Mouse (Mus musculus) heart, adult 2 months (tissue): ENCODE results near the gene Ascl4. TPM values are rescaled to one million over a fixed set of nuclear protein-coding genes. Genes with fewer than 3 reads are reported as not detected.

ENCODE experiments used
- DNase-seq, 2 experiments: peaks; one replicate each; pipeline ENCODE4 v3.0.0; 2021
- H3K27ac ChIP-seq: fragments of 200-600 bp; 2 replicates; pipeline ENCODE4 v1.8.1; 2022
- H3K27me3 ChIP-seq: fragments of 200-500 bp; 2 replicates; pipeline ENCODE4 v1.6.1; 2012; ENCODE audit warnings: mild to moderate bottlenecking, low read length, inconsistent platforms, mixed read lengths; ENCODE audit not compliant: control insufficient read depth, insufficient read depth
- H3K36me3 ChIP-seq: fragments of 200-500 bp; 2 replicates; pipeline ENCODE4 v1.6.1; 2012; ENCODE audit warnings: low read length, inconsistent platforms; ENCODE audit not compliant: control insufficient read depth, insufficient read depth
- H3K4me1 ChIP-seq: fragments of 200-500 bp; 2 replicates; pipeline ENCODE4 v1.6.1; 2011; ENCODE audit warnings: low read length; ENCODE audit not compliant: control insufficient read depth, insufficient read depth
- H3K4me3 ChIP-seq: fragments of 200-600 bp; 2 replicates; pipeline ENCODE4 v1.8.1; 2022
- H3K79me2 ChIP-seq: fragments of 200-500 bp; replicated peaks from 2 replicates; pipeline ENCODE4 v1.6.1; 2012; ENCODE audit warnings: mild to moderate bottlenecking, inconsistent platforms, low read length, moderate library complexity, mixed read lengths; ENCODE audit not compliant: control insufficient read depth, insufficient read depth
- H3K9ac ChIP-seq: fragments of 200-500 bp; 2 replicates; pipeline ENCODE4 v1.6.1; 2012; ENCODE audit warnings: low read depth, mild to moderate bottlenecking, control low read depth, inconsistent platforms, low read length, mixed read lengths
- CTCF ChIP-seq: fragments of 200-600 bp; IDR thresholded peaks from 2 replicates; pipeline ENCODE4 v1.8.1; 2022; ENCODE audit warnings: antibody characterized with exemption, mild to moderate bottlenecking, moderate library complexity
- EP300 ChIP-seq: fragments of 200-500 bp; IDR thresholded peaks from 2 replicates; pipeline ENCODE4 v1.6.1; 2011; ENCODE audit warnings: low read depth, low read length, control low read depth; ENCODE audit not compliant: insufficient read depth
- POLR2A ChIP-seq: fragments of 200-500 bp; IDR thresholded peaks from 2 replicates; pipeline ENCODE4 v1.6.1; 2011; ENCODE audit warnings: mild to moderate bottlenecking, low read depth, low read length, control low read depth; ENCODE audit not compliant: insufficient read depth
- WGBS: fragments of 180-500 bp; shearing (Covaris S2); methylation state at CpG from one replicate; pipeline ENCODE4 v1.1.7; 2018; 5-methylcytosine and 5-hydroxymethylcytosine counted together
- intact Hi-C: fragments of 180-260 bp; cut with DNase I; formaldehyde crosslinking; loops from one replicate; pipeline ENCODE4 v1.15.1; 2025
- polyA plus RNA-seq: library from polyadenylated mRNA; depleted of rRNA; stranded (reverse); fragments of >200 nt; gene quantifications from 2 replicates; pipeline ENCODE4 v1.2.3, GENCODE M21; 2012
- total RNA-seq, 2 experiments: library from RNA; stranded (reverse); gene quantifications; 2 replicates each; pipeline ENCODE4 v1.2.3; 2021

Gene Ascl4
- total and polyA plus RNA-seq, 3 experiments: not detected

GRCm38 (mm10) chr10:85967411-85968156, 40.1 kb downstream of the Ascl4 start:
- no peak overlapping the region for H3K9ac ChIP-seq
- 58% methylated on average over 17 of the region's 17 CpGs for WGBS
- intact Hi-C loops: loop anchor here (1.0 to 5.0 kb wide), 2 partner anchors 330 to 497 kb away; no protein-coding TSS in a partner anchor
- no peak overlapping the region for H3K4me3 ChIP-seq
- DNase-seq: no peak
- H3K27me3 ChIP-seq: no peaks in the 10 kb centered on the region
- H3K36me3 ChIP-seq: no peaks in the 10 kb centered on the region
- no peak overlapping the region for H3K27ac ChIP-seq
- TF ChIP-seq CTCF: no peak
- TF ChIP-seq EP300: no peak
- no peak for TF ChIP-seq POLR2A
- no peaks in the 10 kb centered on the region for H3K79me2 ChIP-seq
- H3K4me1 ChIP-seq: no peaks in the 10 kb centered on the region

GRCm38 (mm10) chr10:85968157-85968634, 40.7 kb downstream of the Ascl4 start:
- Histone ChIP-seq H3K27ac (no peak overlapping the region), H3K36me3 (no peaks in the 10 kb centered on the region), H3K27me3 (no peaks in the 10 kb centered on the region), H3K4me1 (no peaks in the 10 kb centered on the region), H3K4me3 (no peak overlapping the region), H3K9ac (no peak overlapping the region), H3K79me2 (no peaks in the 10 kb centered on the region)
- WGBS: 9% methylated on average over 7 of the region's 7 CpGs
- TF ChIP-seq CTCF (peak; percentile 98), POLR2A (no peak), EP300 (peak; percentile 74)
- intact Hi-C loops: loop anchor here (1.0 to 5.0 kb wide), 2 partner anchors 329 to 496 kb away; no protein-coding TSS in a partner anchor
- DNase-seq: peak; percentile 63 to 81

- 35% methylated on average over 2 of the region's 2 CpGs for WGBS
- Histone ChIP-seq H3K27me3 (no peaks in the 10 kb centered on the region), H3K4me1 (no peaks in the 10 kb centered on the region), H3K27ac (no peak overlapping the region), H3K79me2 (no peaks in the 10 kb centered on the region), H3K4me3 (no peak overlapping the region), H3K9ac (no peak overlapping the region), H3K36me3 (no peaks in the 10 kb centered on the region)
- DNase-seq: no peak
- TF ChIP-seq CTCF: no peak
- TF ChIP-seq EP300: no peak
- intact Hi-C loops: loop anchor here (1.0 to 5.0 kb wide), 2 partner anchors 329 to 496 kb away; no protein-coding TSS in a partner anchor
These were observed 41.2 kb downstream of the Ascl4 start for GRCm38 (mm10) chr10:85968731-85969130.

GRCm38 (mm10) chr10:85969894-85970620, 42.6 kb downstream of the Ascl4 start:
- intact Hi-C loops: loop anchor here (5.0 kb wide), 1 partner anchor 327 kb away; no protein-coding TSS in a partner anchor
- no peak for DNase-seq
- 48% methylated on average over 8 of the region's 8 CpGs for WGBS

GRCm38 (mm10) chr10:85971826-85972225, 44.3 kb downstream of the Ascl4 start:
- 87% methylated on average over 9 of the region's 9 CpGs for WGBS
- TF ChIP-seq POLR2A (no peak), CTCF (no peak), EP300 (no peak)
- H3K9ac ChIP-seq: no peak overlapping the region
- no peaks in the 10 kb centered on the region for H3K79me2 ChIP-seq
- no peak overlapping the region for H3K4me3 ChIP-seq
- no peaks in the 10 kb centered on the region for H3K36me3 ChIP-seq
- no peak overlapping the region for H3K27ac ChIP-seq
- H3K4me1 ChIP-seq: no peaks in the 10 kb centered on the region
- H3K27me3 ChIP-seq: no peaks in the 10 kb centered on the region
- intact Hi-C loops: no loop called here
- no peak for DNase-seq

More at GRCm38 (mm10) chr10:85969894-85970620, 42.6 kb downstream of the Ascl4 start:
- no peak for TF ChIP-seq CTCF
- TF ChIP-seq EP300: no peak
- no peak for TF ChIP-seq POLR2A
- H3K4me3 ChIP-seq: no peak overlapping the region
- no peaks in the 10 kb centered on the region for H3K4me1 ChIP-seq
- no peak overlapping the region for H3K9ac ChIP-seq
- no peaks in the 10 kb centered on the region for H3K79me2 ChIP-seq
- no peak overlapping the region for H3K27ac ChIP-seq
- H3K36me3 ChIP-seq: no peaks in the 10 kb centered on the region
- H3K27me3 ChIP-seq: no peaks in the 10 kb centered on the region
